In genomic region chr9:32136680-32137295, GRCm38 (mm10) we compare ENCODE assay signal across 28 mouse cellular contexts. TPM values are rescaled to one million over a fixed set of nuclear protein-coding genes. Genes with fewer than 3 reads are reported as not detected.
DNase-seq lines count a peak whose midpoint lies in the region; ATAC-seq lines count a peak whose summit lies in the region.
"Had no signal": no experiment of that assay in that cellular context is flagged by ENCODE, and none has a peak within 500 bp of the region (broad histone marks: within the 10 kb centered on the region; RNA-seq: fewer than 3 reads in every experiment).

No protein-coding gene starts in this region.

- intact Hi-C loops in heart, postnatal 14 days (cut with DNase I), result no loop called here

- H3K4me3 ChIP-seq in heart, embryonic 12.5 days, result no peak overlapping the region
- H3K4me3 ChIP-seq in hindbrain, embryonic 16.5 days (ENCODE audit: low read length), result no peak overlapping the region
- H3K4me3 ChIP-seq in hindbrain, embryonic 11.5 days (ENCODE audit: low read depth, low read length), result no peak overlapping the region
- H3K4me3 ChIP-seq: forebrain, embryonic 10.5 days; layer of hippocampus, adult 2 months; midbrain, embryonic 12.5 days; neural tube, embryonic 13.5 days; stomach, embryonic 15.5 days had no signal

- DNase-seq in heart, postnatal 14 days, result no peak
- no peak for DNase-seq in hindbrain, embryonic 11.5 days (ENCODE audit: low spot score)
- peak; percentile 55 for DNase-seq in A20 (ENCODE audit: low read depth, low spot score)
- DNase-seq in ES-CJ7 (ENCODE audit: low read depth, low spot score), result peak; percentile 35
- no peak for DNase-seq in embryo, embryonic 9.5 days (ENCODE audit: extremely low spot score)
- DNase-seq: adrenal gland, adult 8-10 months; cerebellum, adult 11-12 months; cerebellum, postnatal 10 days; gastrocnemius, postnatal 14 days; kidney, postnatal 25 days; lung, adult 18-20 months; lung, postnatal 10 days; right cerebral cortex, adult 18-20 months; thymus, adult 2 months; thymus, postnatal 4 days had no signal

- no peak for ATAC-seq in heart, embryonic 12.5 days (ENCODE audit: insufficient number of reproducible peaks, low FRiP score)
- peak; percentile 55; the same call in 1 of the 2 replicates for ATAC-seq in hindbrain, embryonic 16.5 days
- ATAC-seq in hindbrain, embryonic 11.5 days (ENCODE audit: low FRiP score), result no peak
- ATAC-seq in frontal cortex, adult (ENCODE audit: low TSS enrichment), result no peak
- ATAC-seq: activated CD4-positive, CD25-positive, alpha-beta regulatory T cell, adult 4 months; forebrain, embryonic 16.5 days; hindbrain, postnatal 0 days; intestine, postnatal 0 days had no signal

- H3K36me3 ChIP-seq in heart, embryonic 12.5 days, result no peaks in the 10 kb centered on the region
- H3K36me3 ChIP-seq in hindbrain, embryonic 16.5 days (ENCODE audit: control insufficient read depth, insufficient read depth, low read length), result no peaks in the 10 kb centered on the region
- no peaks in the 10 kb centered on the region for H3K36me3 ChIP-seq in hindbrain, embryonic 11.5 days (ENCODE audit: control insufficient read depth, insufficient read depth, low read length)
- H3K36me3 ChIP-seq: forebrain, embryonic 10.5 days; midbrain, embryonic 12.5 days; neural tube, embryonic 13.5 days; stomach, embryonic 15.5 days had no signal

- H3K4me1 ChIP-seq in heart, embryonic 12.5 days (replicated peaks), result peaks cover 7% of the 10 kb centered on the region
- no peaks in the 10 kb centered on the region for H3K4me1 ChIP-seq in hindbrain, embryonic 16.5 days (ENCODE audit: control insufficient read depth, insufficient read depth, low read depth, low read length)
- H3K4me1 ChIP-seq in hindbrain, embryonic 11.5 days (replicated peaks; ENCODE audit: control insufficient read depth, insufficient read depth, low read length), result no peaks in the 10 kb centered on the region
- H3K4me1 ChIP-seq: forebrain, embryonic 10.5 days; midbrain, embryonic 12.5 days; neural tube, embryonic 13.5 days; stomach, embryonic 15.5 days had no signal

- H3K9me3 ChIP-seq in heart, embryonic 12.5 days (replicated peaks), result no peaks in the 10 kb centered on the region
- H3K9me3 ChIP-seq in hindbrain, embryonic 16.5 days (ENCODE audit: control insufficient read depth, low read length), result no peaks in the 10 kb centered on the region
- no peaks in the 10 kb centered on the region for H3K9me3 ChIP-seq in hindbrain, embryonic 11.5 days (ENCODE audit: control insufficient read depth, low read length)
- H3K9me3 ChIP-seq: forebrain, embryonic 10.5 days; midbrain, embryonic 12.5 days; neural tube, embryonic 13.5 days; stomach, embryonic 15.5 days had no signal

- peak overlapping the region; percentile 51; the same call in 1 of the 2 replicates for H3K9ac ChIP-seq in heart, embryonic 12.5 days
- no peak overlapping the region for H3K9ac ChIP-seq in hindbrain, embryonic 16.5 days (ENCODE audit: low read depth, low read length)
- H3K9ac ChIP-seq in hindbrain, embryonic 11.5 days (ENCODE audit: low read depth, low read length), result no peak overlapping the region
- H3K9ac ChIP-seq: midbrain, embryonic 12.5 days; neural tube, embryonic 13.5 days; stomach, embryonic 15.5 days had no signal

- peak overlapping the region; percentile 33; the same call in 1 of the 2 replicates for H3K27ac ChIP-seq in heart, embryonic 12.5 days (ENCODE audit: poor library complexity, severe bottlenecking)
- H3K27ac ChIP-seq in hindbrain, embryonic 16.5 days (ENCODE audit: low read depth, low read length), result no peak overlapping the region
- H3K27ac ChIP-seq in hindbrain, embryonic 11.5 days (ENCODE audit: low read depth, low read length), result no peak overlapping the region
- H3K27ac ChIP-seq: forebrain, embryonic 10.5 days; hindbrain, postnatal 0 days; layer of hippocampus, adult 2 months; midbrain, embryonic 12.5 days; neural tube, embryonic 13.5 days; stomach, embryonic 15.5 days had no signal

- H3K4me2 ChIP-seq in heart, embryonic 12.5 days, result peak overlapping the region; percentile 48
- no peak overlapping the region for H3K4me2 ChIP-seq in hindbrain, embryonic 16.5 days (ENCODE audit: low read length)
- H3K4me2 ChIP-seq in hindbrain, embryonic 11.5 days (replicated peaks; ENCODE audit: low read depth, low read length), result no peak overlapping the region
- H3K4me2 ChIP-seq: liver, embryonic 11.5 days; midbrain, embryonic 12.5 days; neural tube, embryonic 13.5 days; stomach, embryonic 15.5 days had no signal

- no peaks in the 10 kb centered on the region for H3K27me3 ChIP-seq in heart, embryonic 12.5 days (replicated peaks)
- no peaks in the 10 kb centered on the region for H3K27me3 ChIP-seq in hindbrain, embryonic 16.5 days (replicated peaks; ENCODE audit: control insufficient read depth, insufficient read depth, low read length)
- H3K27me3 ChIP-seq in hindbrain, embryonic 11.5 days (ENCODE audit: control insufficient read depth, insufficient read depth, low read length), result no peaks in the 10 kb centered on the region
- H3K27me3 ChIP-seq: midbrain, embryonic 12.5 days; neural tube, embryonic 13.5 days; stomach, embryonic 15.5 days had no signal

- WGBS in heart, embryonic 12.5 days, result 44% methylated on average over 11 of the region's 11 CpGs
- 81% methylated on average over 11 of the region's 11 CpGs for WGBS in hindbrain, embryonic 16.5 days
- WGBS in hindbrain, embryonic 11.5 days, result 75% methylated on average over 11 of the region's 11 CpGs

RNA-seq across cellular contexts. Expression of gene Arhgap32, which starts 20.9 kb away (rescaled TPM):
- polyA plus RNA-seq in heart, embryonic 12.5 days (2016; fragmentation: Nextera tagmentation; extraction: Ambion mirVana), result 2.9 and 3.5 TPM in 2 replicates
- 10 to 100 TPM; 25.5 to 30.7 TPM for total RNA-seq in heart, postnatal 14 days (2021)
- polyA plus RNA-seq in hindbrain, embryonic 16.5 days (2015; fragmentation: Nextera tagmentation; extraction: Ambion mirVana), result 10.3 and 10.9 TPM in 2 replicates
- 8.2 and 10.7 TPM in 2 replicates for polyA plus RNA-seq in hindbrain, embryonic 11.5 days (2014; fragmentation: Nextera tagmentation; extraction: Ambion mirVana)
- polyA plus RNA-seq: activated CD4-positive, CD25-positive, alpha-beta regulatory T cell, adult 4 months had no signal

Comparison
In these comparisons a context has a peak if more than half of its experiments do, and no peak if none do; other contexts are left out.
1. DNase-seq: peak in A20 (single experiment) and ES-CJ7 (single experiment); none in heart, postnatal 14 days (0 of 2), hindbrain, embryonic 11.5 days (single experiment) and embryo, embryonic 9.5 days (single experiment).